Mouse (Mus musculus) CH12.LX (cell line): ENCODE measurements around the gene Gm49380. TPM values are rescaled to one million over a fixed set of nuclear protein-coding genes. Genes with fewer than 3 reads are reported as not detected.

Experiments
- DNase-seq: peaks from one replicate; pipeline ENCODE4 v3.0.0-alpha.2; 2013; ENCODE audit errors: extremely low read depth
- H3K27ac ChIP-seq: 2 replicates; pipeline ENCODE4 v1.5.1; 2012; ENCODE audit warnings: low read depth, mild to moderate bottlenecking, control low read depth, moderate library complexity; ENCODE audit not compliant: insufficient read depth
- H3K27me3 ChIP-seq: replicated peaks from 2 replicates; pipeline ENCODE3; 2012; ENCODE audit warnings: inconsistent platforms
- H3K36me3 ChIP-seq, 2 experiments: replicated peaks in 1 of 2; 2 replicates each; pipeline versions ENCODE3 to v1.6.1; 2012; ENCODE audit warnings: inconsistent platforms in 1 of 2, low read length in 1 of 2, mild to moderate bottlenecking in 1 of 2, mixed read lengths in 1 of 2, moderate library complexity in 1 of 2; ENCODE audit not compliant: control insufficient read depth in 1 of 2, insufficient read depth in 1 of 2
- H3K4me1 ChIP-seq, 2 experiments: 2 replicates each; pipeline ENCODE4 v1.6.1; 2012; ENCODE audit warnings: inconsistent platforms in 1 of 2, moderate library complexity in 1 of 2; ENCODE audit not compliant: insufficient read depth in 2 of 2, control insufficient read depth in 1 of 2
- H3K4me2 ChIP-seq: 2 replicates; pipeline ENCODE4 v1.6.1; 2012; ENCODE audit warnings: low read depth, mild to moderate bottlenecking, control low read depth; ENCODE audit not compliant: poor library complexity, insufficient read depth, severe bottlenecking
- H3K4me3 ChIP-seq, 3 experiments: fragments of 150-350 bp in 1 of 3; sonication (generic) in 1 of 3; replicated peaks in 1 of 3; 2 replicates each; pipeline versions ENCODE3 to v1.5.1; 2011 to 2012; ENCODE audit warnings: low read depth in 2 of 3, low read length in 2 of 3, mild to moderate bottlenecking in 2 of 3, moderate library complexity in 2 of 3, control low read depth in 1 of 3, improper control_type of control experiment in 1 of 3, inconsistent platforms in 1 of 3, mixed read lengths in 1 of 3; ENCODE audit not compliant: poor library complexity in 1 of 3
- H3K79me2 ChIP-seq: replicated peaks from 2 replicates; pipeline ENCODE4 v1.6.1; 2012; ENCODE audit warnings: mild to moderate bottlenecking, moderate library complexity; ENCODE audit not compliant: control insufficient read depth, poor library complexity, insufficient read depth, severe bottlenecking; ENCODE audit errors: extremely low read depth
- H3K9ac ChIP-seq: 2 replicates; pipeline ENCODE4 v1.6.1; 2012; ENCODE audit warnings: low read depth, mild to moderate bottlenecking, control low read depth, moderate library complexity; ENCODE audit not compliant: insufficient read depth
- H3K9me3 ChIP-seq: replicated peaks from 2 replicates; pipeline ENCODE3; 2012; ENCODE audit warnings: low read length, inconsistent platforms, mixed read lengths
- CHD1 ChIP-seq: IDR thresholded peaks from 2 replicates; pipeline ENCODE4 v1.6.1; 2012; ENCODE audit warnings: low read depth, low read length, improper control_type of control experiment, inconsistent platforms
- CHD2 ChIP-seq: IDR thresholded peaks from 2 replicates; pipeline ENCODE4 v1.6.1; 2011; ENCODE audit warnings: low read length, improper control_type of control experiment
- ETS1 ChIP-seq: conservative IDR thresholded peaks from 2 replicates; pipeline ENCODE4 v1.6.1; 2012; ENCODE audit warnings: low read depth, mild to moderate bottlenecking, inconsistent platforms, low read length, improper control_type of control experiment, moderate library complexity
- GABPA ChIP-seq: IDR thresholded peaks from 2 replicates; pipeline ENCODE4 v1.6.1; 2012; ENCODE audit warnings: low read depth, low read length, improper control_type of control experiment, inconsistent platforms; ENCODE audit not compliant: insufficient replicate concordance
- JUN ChIP-seq: IDR thresholded peaks from 2 replicates; pipeline ENCODE4 v1.6.1; 2011; ENCODE audit warnings: low read depth, mild to moderate bottlenecking, low read length, improper control_type of control experiment, moderate library complexity; ENCODE audit not compliant: insufficient read depth
- MAX ChIP-seq: IDR thresholded peaks from 2 replicates; pipeline ENCODE4 v1.6.1; 2011; ENCODE audit warnings: low read length, improper control_type of control experiment
- MAZ ChIP-seq: IDR thresholded peaks from 2 replicates; pipeline ENCODE4 v1.6.1; 2012; ENCODE audit warnings: low read depth, mild to moderate bottlenecking, inconsistent platforms, low read length, improper control_type of control experiment, moderate library complexity
- MEF2A ChIP-seq: IDR thresholded peaks from 2 replicates; pipeline ENCODE4 v1.6.1; 2014; ENCODE audit warnings: low read depth, mild to moderate bottlenecking, inconsistent platforms, low read length, improper control_type of control experiment, borderline replicate concordance
- MXI1 ChIP-seq: IDR thresholded peaks from 2 replicates; pipeline ENCODE4 v1.6.1; 2011; ENCODE audit warnings: mild to moderate bottlenecking, low read depth, low read length, improper control_type of control experiment
- NELFE ChIP-seq: IDR thresholded peaks from 2 replicates; pipeline ENCODE4 v1.6.1; 2011; ENCODE audit warnings: low read depth, low read length, improper control_type of control experiment
- NRF1 ChIP-seq: IDR thresholded peaks from 2 replicates; pipeline ENCODE4 v1.6.1; 2014; ENCODE audit warnings: low read depth, mild to moderate bottlenecking, inconsistent platforms, low read length, improper control_type of control experiment, moderate library complexity
- PAX5 ChIP-seq: IDR thresholded peaks from 2 replicates; pipeline ENCODE4 v1.6.1; 2012; ENCODE audit warnings: low read length, inconsistent platforms, mixed read lengths
- POLR2A ChIP-seq: IDR thresholded peaks from 2 replicates; pipeline ENCODE4 v1.6.1; 2011; ENCODE audit warnings: low read depth, mild to moderate bottlenecking, improper control_type of control experiment, low read length
- POLR2AphosphoS2 ChIP-seq: IDR thresholded peaks from 2 replicates; pipeline ENCODE4 v1.6.1; 2011; ENCODE audit warnings: low read depth, low read length, improper control_type of control experiment
- RAD21 ChIP-seq: IDR thresholded peaks from 2 replicates; pipeline ENCODE4 v1.6.1; 2011; ENCODE audit warnings: low read depth, mild to moderate bottlenecking, low read length, improper control_type of control experiment, moderate library complexity
- SMC3 ChIP-seq: IDR thresholded peaks from 2 replicates; pipeline ENCODE4 v1.6.1; 2011; ENCODE audit warnings: low read depth, low read length, improper control_type of control experiment
- TCF12 ChIP-seq: IDR thresholded peaks from 2 replicates; pipeline ENCODE4 v1.6.1; 2014; ENCODE audit warnings: low read depth, mild to moderate bottlenecking, inconsistent platforms, low read length, improper control_type of control experiment
- USF1 ChIP-seq: IDR thresholded peaks from 2 replicates; pipeline ENCODE4 v1.6.1; 2014; ENCODE audit warnings: low read depth, mild to moderate bottlenecking, inconsistent platforms, low read length, improper control_type of control experiment
- USF2 ChIP-seq: conservative IDR thresholded peaks from 2 replicates; pipeline ENCODE4 v1.6.1; 2011; ENCODE audit warnings: low read depth, low read length, improper control_type of control experiment
- ZNF384 ChIP-seq: IDR thresholded peaks from 2 replicates; pipeline ENCODE4 v1.6.1; 2012; ENCODE audit warnings: low read depth, low read length, improper control_type of control experiment, inconsistent platforms
- dilution Hi-C: fragments of 300-500 bp; cut with MboI; formaldehyde crosslinking; loops from 2 replicates; pipeline ENCODE4 v1.14.3; 2020; ENCODE audit warnings: low sequenced_read_pairs; ENCODE audit not compliant: extremely low pct_unique_long_range_greater_than_20kb, extremely low pct_ligation_motif_present
- in situ Hi-C: fragments of 300-500 bp; cut with MboI; formaldehyde crosslinking; loops from 3 replicates; pipeline ENCODE4 v1.14.3; 2019; ENCODE audit warnings: low sequenced_read_pairs, low pct_ligation_motif_present, low pct_unique_long_range_greater_than_20kb, mixed read lengths
- polyA plus RNA-seq: library from polyadenylated mRNA; unstranded; fragments of >175 nt; gene quantifications from 2 replicates; pipeline ENCODE4 v1.2.1, GENCODE M21; 2012; ENCODE audit warnings: low read depth; ENCODE audit not compliant: insufficient read length
- total RNA-seq, 2 experiments: library from RNA; depleted of rRNA; stranded (reverse); fragments of 300-350 nt in 1 of 2; fragments of >200 nt in 1 of 2; gene quantifications; 2 replicates each; pipeline ENCODE4 v1.2.3; 2012 to 2014

Gene Gm49380
- total and polyA plus RNA-seq, 3 experiments = not detected

- TF ChIP-seq USF1 (no peak), MAZ (no peak), PAX5 (no peak), SMC3 (no peak), ETS1 (no peak), RAD21 (no peak), CHD2 (no peak), MXI1 (no peak), POLR2AphosphoS2 (no peak), NELFE (no peak), CHD1 (no peak), MAX (no peak), JUN (no peak), GABPA (no peak), POLR2A (no peak), MEF2A (no peak), USF2 (no peak)
- TF ChIP-seq, all 38 proteins: peak for 0
- no peak for DNase-seq
- dilution Hi-C loops = no loop called here
- no peak overlapping the region for H3K4me2 ChIP-seq
- H3K9ac ChIP-seq = no peak overlapping the region
- in situ Hi-C loops = loop anchor here (5.0 kb wide), 1 partner anchor 47 kb away; no protein-coding TSS in a partner anchor
- no peaks in the 10 kb centered on the region for H3K4me1 ChIP-seq
- no peak overlapping the region for H3K4me3 ChIP-seq
- H3K27ac ChIP-seq = no peak overlapping the region
- no peaks in the 10 kb centered on the region for H3K9me3 ChIP-seq
- peaks cover 77% of the 10 kb centered on the region for H3K27me3 ChIP-seq
- no peaks in the 10 kb centered on the region for H3K79me2 ChIP-seq
- H3K36me3 ChIP-seq = no peaks in the 10 kb centered on the region
Observed at GRCm38 (mm10) chr9:44044426-44045157, 68.7 kb downstream of the Gm49380 start.

GRCm38 (mm10) chr9:44043708-44044425 is 69.4 kb downstream of the Gm49380 start:
- no peaks in the 10 kb centered on the region for H3K79me2 ChIP-seq
- no peak overlapping the region for H3K9ac ChIP-seq
- H3K36me3 ChIP-seq = no peaks in the 10 kb centered on the region
- no peak for DNase-seq
- TF ChIP-seq TCF12 = no peak
- no peak for TF ChIP-seq ZNF384
- no peak for TF ChIP-seq NRF1
- H3K4me2 ChIP-seq = no peak overlapping the region
- H3K27ac ChIP-seq = no peak overlapping the region
- no peak overlapping the region for H3K4me3 ChIP-seq
- in situ Hi-C loops = no loop called here
- no peaks in the 10 kb centered on the region for H3K9me3 ChIP-seq
- peaks cover 71% of the 10 kb centered on the region for H3K27me3 ChIP-seq
- H3K4me1 ChIP-seq = no peaks in the 10 kb centered on the region
- dilution Hi-C loops = no loop called here
